Mouse (Mus musculus) myocyte (in vitro differentiated cells): ENCODE results near the gene Clec4f.

Source experiments
- CEBPB ChIP-seq: IDR thresholded peaks from 2 replicates; pipeline ENCODE4 v1.6.1; 2011; ENCODE audit warnings: mild to moderate bottlenecking, moderate library complexity; ENCODE audit not compliant: poor library complexity, insufficient read depth, severe bottlenecking
- E2F4 ChIP-seq: IDR thresholded peaks from one replicate; pipeline ENCODE4 v1.6.1; 2011; ENCODE audit warnings: mild to moderate bottlenecking, control low read depth, moderate library complexity; ENCODE audit not compliant: insufficient read depth
- MAX ChIP-seq: IDR thresholded peaks from one replicate; pipeline ENCODE4 v1.6.1; 2011; ENCODE audit warnings: low read depth, mild to moderate bottlenecking, control low read depth
- MYOD1 ChIP-seq, 3 experiments: IDR thresholded peaks; one replicate each; pipeline ENCODE4 v1.6.1; 2011; ENCODE audit warnings: control low read depth in 2 of 3, low read depth in 2 of 3, mild to moderate bottlenecking in 2 of 3, moderate library complexity in 1 of 3; ENCODE audit not compliant: insufficient read length in 2 of 3, control insufficient read depth in 1 of 3
- MYOG ChIP-seq, 3 experiments: IDR thresholded peaks; one replicate each; pipeline ENCODE4 v1.6.1; 2011; ENCODE audit warnings: control low read depth in 2 of 3, low read depth in 2 of 3, mild to moderate bottlenecking in 2 of 3; ENCODE audit not compliant: insufficient read length in 2 of 3, control insufficient read depth in 1 of 3, insufficient read depth in 1 of 3
- POLR2A ChIP-seq: IDR thresholded peaks from one replicate; pipeline ENCODE4 v1.6.1; 2011; ENCODE audit warnings: low read depth, mild to moderate bottlenecking, control low read depth, moderate library complexity; ENCODE audit not compliant: insufficient read length
- POLR2AphosphoS2 ChIP-seq: IDR thresholded peaks from one replicate; pipeline ENCODE4 v1.6.1; 2011; ENCODE audit warnings: low read depth, control low read depth; ENCODE audit not compliant: insufficient read length
- SRF ChIP-seq: IDR thresholded peaks from one replicate; pipeline ENCODE4 v1.6.1; 2011; ENCODE audit warnings: low read depth; ENCODE audit not compliant: control insufficient read depth, insufficient read length
- TCF12 ChIP-seq: IDR thresholded peaks from one replicate; pipeline ENCODE4 v1.6.1; 2011; ENCODE audit warnings: mild to moderate bottlenecking, control low read depth; ENCODE audit not compliant: poor library complexity, insufficient read depth, severe bottlenecking
- TCF3 ChIP-seq: IDR thresholded peaks from one replicate; pipeline ENCODE4 v1.6.1; 2011; ENCODE audit warnings: low read depth, control low read depth; ENCODE audit not compliant: insufficient read length
- USF1 ChIP-seq: IDR thresholded peaks from one replicate; pipeline ENCODE4 v1.6.1; 2011; ENCODE audit warnings: low read depth, mild to moderate bottlenecking, control low read depth, moderate library complexity

- TF ChIP-seq USF1 (no peak), POLR2AphosphoS2 (no peak), POLR2A (no peak), MYOD1 (IDR thresholded peaks at IDR 0.05; ENCODE audit: control insufficient read depth in 1 of 3, insufficient read length in 2 of 3, low read depth in 2 of 3) (no peak), MAX (no peak), MYOG (IDR thresholded peaks at IDR 0.05; ENCODE audit: control insufficient read depth in 1 of 3, insufficient read depth in 1 of 3, insufficient read length in 2 of 3, low read depth in 2 of 3) (no peak), SRF (no peak), E2F4 (no peak), TCF12 (no peak), TCF3 (no peak), CEBPB (no peak)
Observed at GRCm38 (mm10) chr6:83677757-83678156, 21.8 kb upstream of the Clec4f start, which contains the start of gene Cd207.
